Mouse (Mus musculus) hindbrain, embryonic 16.5 days (tissue): ENCODE data around the gene Asf1b. TPM values are rescaled to one million over a fixed set of nuclear protein-coding genes. Genes with fewer than 3 reads are reported as not detected.

Source experiments
- ATAC-seq: fragments of 200-750 bp; cut with Nextera tagmentation; 2 replicates; pipeline ENCODE4 v1.8.0; 2017; ENCODE audit warnings: moderate TSS enrichment, moderate library complexity
- H3K27ac ChIP-seq: fragments of 300-500 bp; sonication (generic); 2 replicates; pipeline ENCODE4 v1.5.1; 2014; ENCODE audit warnings: low read depth, mild to moderate bottlenecking, control low read depth, low read length, moderate library complexity
- H3K27me3 ChIP-seq: fragments of 300-500 bp; sonication (generic); replicated peaks from 2 replicates; pipeline ENCODE4 v1.6.1; 2014; ENCODE audit warnings: low read length; ENCODE audit not compliant: control insufficient read depth, insufficient read depth
- H3K36me3 ChIP-seq: fragments of 300-500 bp; sonication (generic); 2 replicates; pipeline ENCODE4 v1.6.1; 2014; ENCODE audit warnings: mild to moderate bottlenecking, low read length, moderate library complexity, mixed read lengths; ENCODE audit not compliant: control insufficient read depth, insufficient read depth
- H3K4me1 ChIP-seq: fragments of 300-500 bp; sonication (generic); 2 replicates; pipeline ENCODE4 v1.6.1; 2014; ENCODE audit warnings: low read depth, low read length; ENCODE audit not compliant: control insufficient read depth, insufficient read depth
- H3K4me2 ChIP-seq: fragments of 300-500 bp; sonication (generic); 2 replicates; pipeline ENCODE4 v1.6.1; 2014; ENCODE audit warnings: mild to moderate bottlenecking, low read length, control low read depth, moderate library complexity
- H3K4me3 ChIP-seq: fragments of 300-500 bp; sonication (generic); 2 replicates; pipeline ENCODE4 v1.5.1; 2014; ENCODE audit warnings: mild to moderate bottlenecking, low read length, control low read depth, moderate library complexity
- H3K9ac ChIP-seq: fragments of 300-500 bp; sonication (generic); 2 replicates; pipeline ENCODE4 v1.6.1; 2014; ENCODE audit warnings: low read depth, mild to moderate bottlenecking, control low read depth, low read length, moderate library complexity
- H3K9me3 ChIP-seq: fragments of 300-500 bp; sonication (generic); 2 replicates; pipeline ENCODE4 v1.6.1; 2014; ENCODE audit warnings: mild to moderate bottlenecking, low read length, moderate library complexity; ENCODE audit not compliant: control insufficient read depth
- WGBS: fragments of 180-500 bp; shearing (Covaris S2); extraction: QIAGEN DNeasy Blood & Tissue Kit; methylation state at CpG from one replicate; pipeline ENCODE4 v1.1.7; 2014; 5-methylcytosine and 5-hydroxymethylcytosine counted together
- microRNA counts: library from miRNA; unstranded; fragments of <30 nt; microRNA quantifications from one replicate; lab custom pipeline; 2016
- microRNA-seq: library from miRNA; unstranded; fragments of <30 nt; microRNA quantifications from one replicate; pipeline ENCODE4, GENCODE M21; 2017
- polyA plus RNA-seq: library from polyadenylated mRNA; unstranded; fragments of >200 nt; fragmentation: Nextera tagmentation; extraction: Ambion mirVana; gene quantifications from 2 replicates; pipeline ENCODE4 v1.2.1, GENCODE M21; 2015

Gene Asf1b
- polyA plus RNA-seq, 1 experiment from 2014 or later: 9.8 TPM

DNA sequence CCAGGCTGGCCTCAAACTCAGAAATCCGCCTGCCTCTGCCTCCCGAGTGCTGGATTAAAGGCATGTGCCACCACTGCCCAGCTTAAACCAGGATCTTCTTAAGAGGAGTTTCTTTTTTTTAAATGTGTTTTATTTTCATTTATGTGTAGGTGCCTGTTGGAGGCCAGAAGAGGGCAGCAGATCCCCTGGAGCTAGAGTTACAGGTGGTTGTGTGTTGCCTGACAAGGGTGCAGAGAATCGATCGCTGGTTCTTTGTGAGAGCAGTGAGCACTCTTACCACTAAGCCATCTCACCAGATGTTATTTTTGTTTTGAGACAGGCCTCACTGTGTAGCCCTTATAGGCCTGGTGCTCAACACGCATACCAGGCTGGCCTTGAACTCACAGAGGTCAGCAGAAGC, 60.5 kb downstream of the Asf1b start:
- Histone ChIP-seq H3K4me1 (peaks cover 17% of the 10 kb centered on the region), H3K9me3 (no peaks in the 10 kb centered on the region), H3K36me3 (no peaks in the 10 kb centered on the region), H3K9ac (no peak overlapping the region), H3K4me3 (no peak overlapping the region), H3K27ac (no peak overlapping the region), H3K27me3 (peaks cover 17% of the 10 kb centered on the region), H3K4me2 (no peak overlapping the region)
- no peak for ATAC-seq
- 90% methylated on average over 5 of the region's 5 CpGs for WGBS

GRCm38 (mm10) chr8:84019738-84020137, 64.4 kb downstream of the Asf1b start:
- ATAC-seq: no peak
- Histone ChIP-seq H3K27ac (no peak overlapping the region), H3K4me3 (no peak overlapping the region), H3K9ac (no peak overlapping the region), H3K4me2 (no peak overlapping the region), H3K4me1 (no peaks in the 10 kb centered on the region), H3K27me3 (no peaks in the 10 kb centered on the region; the same call in 1 of the 2 replicates), H3K9me3 (no peaks in the 10 kb centered on the region), H3K36me3 (no peaks in the 10 kb centered on the region)
- WGBS: 78% methylated on average over 9 of the region's 9 CpGs

MicroRNA genes within 50 kb of the gene (microRNA counts, 519-probe panel; counts per million panel counts)
- microRNA mmu-miR-1199 (lab: Ali Mortazavi, UCI): not detected

Small RNA genes lying within 50 kb of the gene (microRNA-seq; reads per million reads assigned to microRNA genes)
- gene Gm44330 (not detected), gene Gm44450 (not detected), gene Mir1199 (not detected), gene Mir8111 (1.2 reads per million)

Other genes with a start within 250 kb of the Asf1b start
- gene Ddx39, start 240.3 kb upstream of the Asf1b start, polyA plus RNA-seq: 92.6 and 97.9 TPM in 2 replicates
- 9.9 and 14.6 TPM in 2 replicates for gene Adgre5, start 214.2 kb upstream of the Asf1b start, polyA plus RNA-seq
- gene Adgrl1, start 55.4 kb upstream of the Asf1b start, polyA plus RNA-seq: 50.9 and 53.0 TPM in 2 replicates
- gene Gm10644, start 302 bp upstream of the Asf1b start, polyA plus RNA-seq: 0.97 and 0.98 TPM in 2 replicates
- gene Prkaca, start 17.5 kb downstream of the Asf1b start, polyA plus RNA-seq: 202 and 254 TPM in 2 replicates
- 5.9 and 6.2 TPM in 2 replicates for gene Samd1, start 42.2 kb downstream of the Asf1b start, polyA plus RNA-seq
- 0.90 and 0.94 TPM in 2 replicates for gene 1700067K01Rik, start 46.0 kb downstream of the Asf1b start, polyA plus RNA-seq
- 1.1 TPM in 2 replicates for gene 2210011C24Rik, start 56.7 kb downstream of the Asf1b start, polyA plus RNA-seq
- gene Palm3, start 66.0 kb downstream of the Asf1b start, polyA plus RNA-seq: 9.6 and 11.3 TPM in 2 replicates
- 0.55 and 0.71 TPM in 2 replicates for gene Il27ra, start 87.1 kb downstream of the Asf1b start, polyA plus RNA-seq
- gene Rln3, start 89.5 kb downstream of the Asf1b start, polyA plus RNA-seq: 1.8 TPM in 2 replicates
- 1.6 and 1.7 TPM in 2 replicates for gene Gm10643, start 109.6 kb downstream of the Asf1b start, polyA plus RNA-seq
- gene Rfx1, start 111.3 kb downstream of the Asf1b start, polyA plus RNA-seq: 7.9 and 9.0 TPM in 2 replicates
- 21.5 and 22.7 TPM in 2 replicates for gene Dcaf15, start 149.3 kb downstream of the Asf1b start, polyA plus RNA-seq
- gene Podnl1, start 170.5 kb downstream of the Asf1b start, polyA plus RNA-seq: 0.51 and 0.55 TPM in 2 replicates
- gene Cc2d1a, start 192.4 kb downstream of the Asf1b start, polyA plus RNA-seq: 53.3 and 54.5 TPM in 2 replicates
- 2.7 and 2.9 TPM in 2 replicates for gene 4930432K21Rik, start 192.5 kb downstream of the Asf1b start, polyA plus RNA-seq
- gene Nanos3, start 229.7 kb downstream of the Asf1b start, polyA plus RNA-seq: 6.2 and 6.8 TPM in 2 replicates